Mouse (Mus musculus) stomach, embryonic 14.5 days (tissue): ENCODE data around the gene Gen1. TPM values are rescaled to one million over a fixed set of nuclear protein-coding genes. Genes with fewer than 3 reads are reported as not detected.

ENCODE experiments used
- microRNA-seq: library from miRNA; unstranded; fragments of <30 nt; microRNA quantifications from one replicate; pipeline ENCODE4, GENCODE M21; 2016
- polyA plus RNA-seq: library from polyadenylated mRNA; unstranded; fragments of >200 nt; fragmentation: Nextera tagmentation; extraction: Ambion mirVana; gene quantifications from 2 replicates; pipeline ENCODE4 v1.2.1, GENCODE M21; 2014

Gen1 gene
- polyA plus RNA-seq, 1 experiment from 2014 or later, result 15.9 TPM

Small RNA genes within 50 kb of the gene (microRNA-seq; reads per million reads assigned to microRNA genes)
- 0.78 reads per million for gene Mir7675

Other genes starting within 250 kb of the Gen1 start
- gene Kcns3, start 114.7 kb downstream of the Gen1 start, polyA plus RNA-seq, result 17.4 and 19.8 TPM in 2 replicates
- not detected in 2 replicates for gene Msgn1, start 56.8 kb downstream of the Gen1 start, polyA plus RNA-seq
- 135 and 152 TPM in 2 replicates for gene Smc6, start 85 bp upstream of the Gen1 start, polyA plus RNA-seq
- gene Vsnl1, start 170.8 kb upstream of the Gen1 start, polyA plus RNA-seq, result 1.1 and 1.4 TPM in 2 replicates
- 0.29 and 0.32 TPM in 2 replicates for gene Rad51ap2, start 190.3 kb upstream of the Gen1 start, polyA plus RNA-seq